Mouse (Mus musculus): ENCODE data around the gene Rsph9. TPM values are rescaled to one million over a fixed set of nuclear protein-coding genes. Genes with fewer than 3 reads are reported as not detected.
A peak's percentile ranks its signal among the peaks of the same experiment; 100 is the strongest.

Gene Rsph9
- polyA plus RNA-seq, 1 experiment from 2014 or later, result 2.0 TPM

DNA sequence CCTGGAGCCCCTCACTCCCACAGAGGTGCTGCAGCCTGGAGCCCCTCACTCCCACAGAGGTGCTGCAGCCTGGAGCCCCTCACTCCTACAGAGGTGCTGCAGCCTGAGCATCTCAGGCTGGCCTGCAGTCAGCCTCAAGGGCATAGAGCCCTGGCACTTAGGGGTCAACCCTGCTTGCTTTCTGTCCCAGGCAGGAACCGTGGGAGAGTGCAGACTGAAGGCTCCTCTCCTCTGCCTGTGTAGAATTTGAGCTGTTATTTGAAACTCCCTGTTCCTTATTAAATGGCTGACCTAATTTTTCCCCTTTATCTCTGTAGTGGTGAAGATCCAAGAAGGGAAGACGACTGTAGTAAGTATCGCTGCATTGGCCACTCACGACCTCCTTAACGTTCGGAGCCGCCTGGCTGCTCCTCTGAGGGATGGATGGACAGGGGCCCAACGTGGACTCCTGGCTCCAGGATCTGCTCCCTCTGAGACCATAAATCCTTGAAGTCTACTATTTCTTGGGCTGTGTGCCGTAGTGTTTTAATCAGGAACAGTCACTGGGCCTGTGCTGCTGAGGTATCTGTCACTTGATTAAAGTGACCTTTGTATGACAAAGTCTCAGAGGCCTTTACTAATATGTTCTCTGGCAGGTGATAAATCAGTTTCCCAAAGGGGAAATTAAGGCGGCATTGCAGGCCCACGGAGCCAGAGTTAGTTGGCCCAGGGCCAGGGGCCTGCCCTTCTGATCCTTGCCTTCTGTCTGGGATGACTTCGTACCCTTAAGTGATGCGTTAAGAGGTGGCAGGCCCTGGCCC, 26.2 kb downstream of the Rsph9 start:
- Histone ChIP-seq H3K27me3 (replicated peaks; ENCODE audit: control insufficient read depth, insufficient read depth, low read length) (no peaks in the 10 kb centered on the region), H3K36me3 (ENCODE audit: control insufficient read depth, insufficient read depth, low read length) (peaks cover 27% of the 10 kb centered on the region), H3K27ac (ENCODE audit: low read depth, low read length) (no peak overlapping the region), H3K9me3 (ENCODE audit: control insufficient read depth, low read length) (no peaks in the 10 kb centered on the region), H3K4me1 (replicated peaks; ENCODE audit: control insufficient read depth, insufficient read depth, low read length) (no peaks in the 10 kb centered on the region; the same call in none of the 2 replicates), H3K4me2 (no peak overlapping the region), H3K9ac (ENCODE audit: low read depth, low read length) (no peak overlapping the region), H3K4me3 (ENCODE audit: low read depth, low read length) (no peak overlapping the region)
- 77% methylated on average over 13 of the region's 13 CpGs for WGBS
- no peak for ATAC-seq (replicated peaks; ENCODE audit: low FRiP score)
- no peak for DNase-seq (ENCODE audit: low spot score)

- no peaks in the 10 kb centered on the region for H3K27me3 ChIP-seq (replicated peaks; ENCODE audit: control insufficient read depth, insufficient read depth, low read length)
- H3K36me3 ChIP-seq (ENCODE audit: control insufficient read depth, insufficient read depth, low read length), result peaks cover 21% of the 10 kb centered on the region
- no peaks in the 10 kb centered on the region; the same call in none of the 2 replicates for H3K4me1 ChIP-seq (replicated peaks; ENCODE audit: control insufficient read depth, insufficient read depth, low read length)
- H3K4me3 ChIP-seq (ENCODE audit: low read depth, low read length), result no peak overlapping the region
- no peaks in the 10 kb centered on the region for H3K9me3 ChIP-seq (ENCODE audit: control insufficient read depth, low read length)
- H3K4me2 ChIP-seq, result no peak overlapping the region
- ATAC-seq (replicated peaks; ENCODE audit: low FRiP score) (no peak), DNase-seq (ENCODE audit: low spot score) (no peak)
- H3K27ac ChIP-seq (ENCODE audit: low read depth, low read length), result no peak overlapping the region
- WGBS, result 75% methylated on average over 3 of the region's 3 CpGs
- no peak overlapping the region for H3K9ac ChIP-seq (ENCODE audit: low read depth, low read length)
Observed at GRCm38 (mm10) chr17:46116881-46117280, 27.1 kb downstream of the Rsph9 start.

DNA sequence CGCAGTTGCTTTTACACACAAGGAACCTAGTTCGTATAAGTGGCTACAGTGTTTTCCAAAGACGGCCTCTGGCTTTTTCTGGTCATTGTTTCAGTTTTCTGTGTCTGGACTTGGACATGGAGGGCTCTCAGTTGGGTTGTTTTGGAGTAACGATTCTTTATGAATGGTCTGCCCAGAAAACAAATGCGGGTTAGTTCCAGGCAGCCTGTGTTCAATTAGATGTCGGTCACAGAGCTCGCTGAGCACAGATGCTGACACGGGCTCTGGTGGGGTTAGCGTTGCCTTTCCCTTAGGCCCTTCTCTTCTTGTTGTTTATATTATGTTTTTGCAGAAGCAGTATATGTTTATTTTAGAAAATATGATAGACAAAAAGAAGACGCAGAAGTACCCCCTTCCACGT, 27.9 kb downstream of the Rsph9 start:
- Histone ChIP-seq H3K4me1 (replicated peaks; ENCODE audit: control insufficient read depth, insufficient read depth, low read length) (no peaks in the 10 kb centered on the region; the same call in none of the 2 replicates), H3K27ac (ENCODE audit: low read depth, low read length) (no peak overlapping the region; the same call in 1 of the 2 replicates), H3K4me3 (ENCODE audit: low read depth, low read length) (no peak overlapping the region), H3K4me2 (no peak overlapping the region), H3K27me3 (replicated peaks; ENCODE audit: control insufficient read depth, insufficient read depth, low read length) (no peaks in the 10 kb centered on the region), H3K9me3 (ENCODE audit: control insufficient read depth, low read length) (no peaks in the 10 kb centered on the region), H3K9ac (ENCODE audit: low read depth, low read length) (no peak overlapping the region), H3K36me3 (ENCODE audit: control insufficient read depth, insufficient read depth, low read length) (peaks cover 21% of the 10 kb centered on the region)
- 83% methylated on average over 11 of the region's 11 CpGs for WGBS
- ATAC-seq (replicated peaks; ENCODE audit: low FRiP score) (no peak), DNase-seq (ENCODE audit: low spot score) (no peak)

- DNase-seq (ENCODE audit: low spot score) (no peak), ATAC-seq (replicated peaks; ENCODE audit: low FRiP score) (no peak)
- no peak overlapping the region for H3K4me3 ChIP-seq (ENCODE audit: low read depth, low read length)
- WGBS, result 43% methylated on average over 2 of the region's 2 CpGs
- peaks cover 20% of the 10 kb centered on the region for H3K36me3 ChIP-seq (ENCODE audit: control insufficient read depth, insufficient read depth, low read length)
- H3K4me2 ChIP-seq, result no peak overlapping the region
- no peaks in the 10 kb centered on the region for H3K27me3 ChIP-seq (replicated peaks; ENCODE audit: control insufficient read depth, insufficient read depth, low read length)
- no peaks in the 10 kb centered on the region for H3K9me3 ChIP-seq (ENCODE audit: control insufficient read depth, low read length)
- H3K9ac ChIP-seq (ENCODE audit: low read depth, low read length), result no peak overlapping the region
- H3K4me1 ChIP-seq (replicated peaks; ENCODE audit: control insufficient read depth, insufficient read depth, low read length), result no peaks in the 10 kb centered on the region; the same call in none of the 2 replicates
- H3K27ac ChIP-seq (ENCODE audit: low read depth, low read length), result no peak overlapping the region
Observed at GRCm38 (mm10) chr17:46115489-46115888, 28.5 kb downstream of the Rsph9 start.

DNA sequence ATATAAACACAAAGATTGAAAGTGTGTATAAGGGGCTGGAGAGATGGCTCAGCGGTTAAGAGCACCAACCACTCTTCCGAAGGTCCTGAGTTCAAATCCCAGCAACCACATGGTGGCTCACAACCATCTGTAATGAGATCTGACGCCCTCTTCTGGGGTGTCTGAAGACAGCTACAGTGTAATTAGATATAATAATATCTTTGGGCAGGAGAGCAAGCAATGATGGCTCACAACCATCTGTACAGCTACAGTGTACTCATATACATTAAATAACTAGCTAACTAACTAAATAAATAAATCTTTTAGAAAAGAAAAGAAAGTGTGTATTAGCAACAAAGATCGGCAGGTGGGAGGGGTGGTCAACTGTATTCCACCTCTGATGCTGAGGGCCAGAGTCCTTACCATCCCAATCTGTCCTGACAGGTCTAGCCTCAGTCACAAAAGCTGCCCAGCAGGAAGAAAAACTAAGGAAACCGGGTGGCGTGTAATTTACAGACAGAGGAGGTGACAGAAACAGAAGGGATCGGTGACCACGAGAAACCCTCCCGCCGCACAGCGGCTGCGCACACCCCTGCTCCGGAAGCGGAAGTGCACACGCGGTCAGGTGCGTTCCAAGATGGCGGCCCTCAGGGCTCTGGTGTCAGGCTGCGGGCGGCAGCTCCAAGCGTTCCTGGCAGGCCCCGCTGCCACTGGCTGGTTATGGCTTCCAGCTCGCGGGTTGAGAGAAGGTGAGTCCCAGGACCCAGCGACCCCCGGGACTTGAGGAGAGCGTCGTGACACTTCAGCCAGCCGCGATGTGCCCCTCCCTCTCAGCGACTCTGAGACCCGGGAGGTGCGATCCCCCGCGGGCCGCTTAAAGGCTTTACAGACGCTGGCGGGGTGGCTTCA, 33.4 kb downstream of the Rsph9 start, which contains the start of gene Mrps18a:
Gene Mrps18a, plus strand, starts transcription at position 585 of the 888 bp plus-strand sequence.
- Histone ChIP-seq H3K27ac (ENCODE audit: low read depth, low read length) (peak within 1 kb of the TSS; percentile 69), H3K9me3 (ENCODE audit: control insufficient read depth, low read length) (no peaks in the 10 kb centered on the region), H3K9ac (ENCODE audit: low read depth, low read length) (peak within 1 kb of the TSS; percentile 84), H3K4me2 (peak within 1 kb of the TSS; percentile 94), H3K27me3 (replicated peaks; ENCODE audit: control insufficient read depth, insufficient read depth, low read length) (no peaks in the 10 kb centered on the region; the same call in 1 of the 2 replicates), H3K4me3 (ENCODE audit: low read depth, low read length) (peak within 1 kb of the TSS; percentile 95), H3K4me1 (replicated peaks; ENCODE audit: control insufficient read depth, insufficient read depth, low read length) (no peaks in the 10 kb centered on the region; the same call in 1 of the 2 replicates), H3K36me3 (ENCODE audit: control insufficient read depth, insufficient read depth, low read length) (no peaks in the 10 kb centered on the region)
- WGBS, result 6% methylated on average over 38 of the region's 38 CpGs
- DNase-seq (ENCODE audit: low spot score) (peak; percentile 84), ATAC-seq (replicated peaks; ENCODE audit: low FRiP score) (peak; percentile 93)

DNA sequence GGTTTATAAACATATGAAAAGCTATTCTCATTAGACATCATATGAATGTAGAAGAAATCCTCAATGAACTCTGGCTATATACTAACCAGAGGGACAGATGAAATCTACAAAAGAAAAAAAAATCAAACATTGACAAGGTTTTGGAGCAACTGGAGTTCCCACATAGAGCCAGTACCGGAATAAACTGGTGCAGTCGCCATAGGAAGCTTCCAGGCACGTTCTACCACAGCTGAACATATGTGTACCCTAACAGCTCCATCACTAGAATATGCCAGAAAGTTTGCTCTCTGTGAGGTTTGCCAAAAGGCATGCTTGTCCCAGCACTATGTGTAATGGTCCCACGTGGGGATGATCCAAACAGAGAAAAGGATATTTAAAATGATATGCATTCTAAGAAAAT, 35.7 kb downstream of the Rsph9 start:
- DNase-seq (ENCODE audit: low spot score), result no peak
- no peak overlapping the region for H3K4me2 ChIP-seq
- H3K4me1 ChIP-seq (replicated peaks; ENCODE audit: control insufficient read depth, insufficient read depth, low read length), result no peaks in the 10 kb centered on the region; the same call in none of the 2 replicates
- H3K9ac ChIP-seq (ENCODE audit: low read depth, low read length), result no peak overlapping the region
- no peak overlapping the region for H3K27ac ChIP-seq (ENCODE audit: low read depth, low read length)
- no peak for ATAC-seq (replicated peaks; ENCODE audit: low FRiP score)
- H3K36me3 ChIP-seq (ENCODE audit: control insufficient read depth, insufficient read depth, low read length), result no peaks in the 10 kb centered on the region
- 79% methylated on average over 4 of the region's 4 CpGs for WGBS
- H3K4me3 ChIP-seq (ENCODE audit: low read depth, low read length), result no peak overlapping the region
- no peaks in the 10 kb centered on the region; the same call in 1 of the 2 replicates for H3K27me3 ChIP-seq (replicated peaks; ENCODE audit: control insufficient read depth, insufficient read depth, low read length)
- no peaks in the 10 kb centered on the region for H3K9me3 ChIP-seq (ENCODE audit: control insufficient read depth, low read length)

DNA sequence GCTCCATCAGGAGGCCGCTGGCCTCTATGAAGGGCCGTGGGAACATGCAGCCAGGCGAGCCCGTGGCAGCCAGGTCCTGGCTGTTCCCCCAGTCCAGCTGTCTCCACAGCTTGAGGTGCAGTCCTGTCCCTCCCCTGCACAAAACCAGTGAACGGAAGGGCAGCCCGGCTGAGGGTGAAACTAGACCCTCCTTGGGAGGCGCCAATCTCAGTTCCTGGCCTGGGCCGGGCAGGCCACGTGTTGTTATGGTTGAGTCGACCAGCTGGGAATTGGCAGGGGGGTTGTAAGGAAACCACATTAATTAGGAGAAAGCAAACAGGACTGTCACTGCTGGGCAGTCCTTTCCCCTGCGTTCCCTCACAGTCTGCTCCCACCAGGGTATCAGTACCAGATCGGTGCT, 39.5 kb downstream of the Rsph9 start:
- Histone ChIP-seq H3K4me1 (replicated peaks; ENCODE audit: control insufficient read depth, insufficient read depth, low read length) (no peaks in the 10 kb centered on the region; the same call in 1 of the 2 replicates), H3K27me3 (replicated peaks; ENCODE audit: control insufficient read depth, insufficient read depth, low read length) (no peaks in the 10 kb centered on the region; the same call in 1 of the 2 replicates), H3K4me2 (no peak overlapping the region), H3K27ac (ENCODE audit: low read depth, low read length) (no peak overlapping the region), H3K9ac (ENCODE audit: low read depth, low read length) (peak overlapping the region; percentile 6; the same call in 1 of the 2 replicates), H3K4me3 (ENCODE audit: low read depth, low read length) (no peak overlapping the region), H3K36me3 (ENCODE audit: control insufficient read depth, insufficient read depth, low read length) (no peaks in the 10 kb centered on the region), H3K9me3 (ENCODE audit: control insufficient read depth, low read length) (no peaks in the 10 kb centered on the region)
- ATAC-seq (replicated peaks; ENCODE audit: low FRiP score) (no peak), DNase-seq (ENCODE audit: low spot score) (no peak)
- WGBS, result 42% methylated on average over 12 of the region's 12 CpGs

DNA sequence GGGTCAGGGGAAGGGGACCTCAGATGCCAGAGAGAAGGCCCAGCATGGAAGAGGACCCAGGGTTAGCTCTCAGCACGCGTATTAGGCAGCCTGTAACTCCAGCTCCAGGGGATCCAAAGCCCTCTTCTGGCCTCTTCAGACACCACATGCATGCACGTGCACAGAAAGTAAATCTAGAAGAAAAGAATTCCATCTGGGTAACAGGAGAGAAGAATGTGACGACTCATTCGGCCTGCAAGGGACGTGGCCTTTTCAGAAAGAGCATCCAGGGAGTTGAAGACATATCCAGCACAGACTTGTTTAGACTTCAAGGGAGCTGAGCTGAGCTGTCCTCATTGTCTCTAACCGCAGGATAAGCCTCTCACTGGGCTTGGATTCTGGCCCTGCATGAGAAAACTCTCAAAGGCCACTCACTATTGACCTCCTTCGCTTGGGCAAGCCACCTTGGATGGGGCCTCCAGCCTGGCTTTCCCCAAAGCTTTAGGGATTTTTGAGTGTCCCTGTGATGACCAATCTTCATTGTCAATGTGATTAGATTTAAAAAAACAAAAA, 41.3 kb downstream of the Rsph9 start:
- H3K9ac ChIP-seq (ENCODE audit: low read depth, low read length), result no peak overlapping the region
- 71% methylated on average over 8 of the region's 8 CpGs for WGBS
- H3K9me3 ChIP-seq (ENCODE audit: control insufficient read depth, low read length), result no peaks in the 10 kb centered on the region
- H3K27ac ChIP-seq (ENCODE audit: low read depth, low read length), result no peak overlapping the region
- no peaks in the 10 kb centered on the region; the same call in 1 of the 2 replicates for H3K27me3 ChIP-seq (replicated peaks; ENCODE audit: control insufficient read depth, insufficient read depth, low read length)
- no peak for ATAC-seq (replicated peaks; ENCODE audit: low FRiP score)
- no peak for DNase-seq (ENCODE audit: low spot score)
- no peaks in the 10 kb centered on the region; the same call in 1 of the 2 replicates for H3K4me1 ChIP-seq (replicated peaks; ENCODE audit: control insufficient read depth, insufficient read depth, low read length)
- no peak overlapping the region for H3K4me3 ChIP-seq (ENCODE audit: low read depth, low read length)
- H3K4me2 ChIP-seq, result no peak overlapping the region
- no peaks in the 10 kb centered on the region for H3K36me3 ChIP-seq (ENCODE audit: control insufficient read depth, insufficient read depth, low read length)
